Mouse (Mus musculus): ENCODE results near the gene Ankrd28. TPM values are rescaled to one million over a fixed set of nuclear protein-coding genes. Genes with fewer than 3 reads are reported as not detected.

Ankrd28 gene
- polyA plus RNA-seq, 1 experiment from 2014 or later: 12.1 TPM

DNA sequence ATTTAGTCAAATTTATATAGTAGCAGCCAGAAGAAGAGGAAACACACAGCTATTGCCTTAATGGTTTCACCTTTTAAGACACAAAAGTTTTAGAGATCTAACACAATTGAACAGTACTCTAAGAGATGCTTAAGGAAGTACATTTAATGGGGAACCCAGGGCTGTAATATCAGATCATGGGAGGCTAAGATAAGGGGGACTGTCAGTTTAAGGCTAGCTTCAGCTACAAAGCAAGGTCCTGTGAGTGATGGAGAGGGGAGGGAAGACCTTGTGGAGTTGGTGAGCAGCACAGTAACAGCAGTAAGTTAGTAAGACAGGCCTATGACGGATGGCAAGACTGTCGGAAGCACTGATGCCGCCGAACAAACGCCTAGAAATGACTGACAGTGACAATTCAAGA is 113.1 kb downstream of the Ankrd28 start:
- 83% methylated on average over 5 of the region's 5 CpGs for WGBS
- peaks cover 30% of the 10 kb centered on the region for H3K36me3 ChIP-seq (ENCODE audit: control insufficient read depth, insufficient read depth, low read length)

DNA sequence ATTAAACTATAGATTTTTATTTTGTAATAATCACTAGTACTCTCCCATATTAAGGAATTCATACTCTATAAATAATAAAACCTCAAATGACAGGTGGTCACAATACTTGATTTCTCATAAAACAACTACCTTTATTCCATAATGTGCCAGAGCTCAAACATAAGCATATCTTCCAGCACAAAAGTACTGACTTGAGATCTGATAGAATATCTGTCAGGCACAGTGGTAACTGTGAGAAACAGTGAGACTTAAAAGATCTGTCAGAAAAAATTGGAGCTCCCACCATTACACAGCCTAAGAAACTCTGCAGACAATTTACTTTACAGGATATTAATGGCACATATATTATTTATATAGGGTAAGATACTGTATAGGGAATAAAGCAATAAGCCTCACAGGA is 114.8 kb downstream of the Ankrd28 start:
- Histone ChIP-seq H3K36me3 (ENCODE audit: control insufficient read depth, insufficient read depth, low read length) (peaks cover 28% of the 10 kb centered on the region), H3K4me3 (ENCODE audit: low read depth, low read length) (no peak overlapping the region), H3K27ac (ENCODE audit: low read length) (no peak overlapping the region)

More for the DNA sequence above, 113.1 kb downstream of the Ankrd28 start:
- Histone ChIP-seq H3K27ac (ENCODE audit: low read length) (no peak overlapping the region), H3K9me3 (ENCODE audit: control insufficient read depth, low read depth, low read length) (no peaks in the 10 kb centered on the region), H3K9ac (replicated peaks; ENCODE audit: low read depth, low read length) (no peak overlapping the region), H3K4me2 (replicated peaks; ENCODE audit: low read depth, low read length) (no peak overlapping the region), H3K4me1 (ENCODE audit: control insufficient read depth, insufficient read depth, low read length) (no peaks in the 10 kb centered on the region), H3K4me3 (ENCODE audit: low read depth, low read length) (no peak overlapping the region), H3K27me3 (ENCODE audit: control insufficient read depth, insufficient read depth, low read length) (no peaks in the 10 kb centered on the region)
- ATAC-seq (ENCODE audit: insufficient number of reproducible peaks, insufficient read depth, low FRiP score, low read depth): no peak

DNA sequence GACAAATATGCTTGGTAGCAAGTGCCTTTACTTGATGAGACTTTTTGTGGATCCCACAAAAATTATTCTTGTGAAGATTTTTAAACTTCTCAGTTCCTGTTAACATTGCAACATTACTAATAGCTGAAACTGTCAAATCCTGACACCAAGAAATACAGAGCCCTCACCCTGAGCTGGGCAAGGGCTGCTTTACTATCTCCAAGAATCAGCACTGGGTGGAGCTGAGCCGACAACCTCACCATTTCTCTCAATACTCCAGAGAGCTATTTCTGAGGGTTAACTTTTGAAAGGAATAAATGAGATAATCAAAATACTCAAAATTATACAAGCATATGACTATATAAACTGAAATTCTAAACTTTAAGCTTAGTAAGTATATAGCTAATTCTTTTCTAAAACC is 121.1 kb downstream of the Ankrd28 start:
- Histone ChIP-seq H3K4me2 (replicated peaks; ENCODE audit: low read depth, low read length) (no peak overlapping the region), H3K27ac (ENCODE audit: low read length) (no peak overlapping the region), H3K9ac (replicated peaks; ENCODE audit: low read depth, low read length) (no peak overlapping the region), H3K4me1 (ENCODE audit: control insufficient read depth, insufficient read depth, low read length) (no peaks in the 10 kb centered on the region), H3K4me3 (ENCODE audit: low read depth, low read length) (no peak overlapping the region), H3K27me3 (ENCODE audit: control insufficient read depth, insufficient read depth, low read length) (no peaks in the 10 kb centered on the region), H3K9me3 (ENCODE audit: control insufficient read depth, low read depth, low read length) (no peaks in the 10 kb centered on the region), H3K36me3 (ENCODE audit: control insufficient read depth, insufficient read depth, low read length) (peaks cover 30% of the 10 kb centered on the region)
- ATAC-seq (ENCODE audit: insufficient number of reproducible peaks, insufficient read depth, low FRiP score, low read depth): no peak
- 66% methylated on average over 1 of the region's 1 CpGs for WGBS

More for the DNA sequence above, 114.8 kb downstream of the Ankrd28 start:
- no peak overlapping the region for H3K4me2 ChIP-seq (replicated peaks; ENCODE audit: low read depth, low read length)
- H3K9me3 ChIP-seq (ENCODE audit: control insufficient read depth, low read depth, low read length): no peaks in the 10 kb centered on the region
- H3K27me3 ChIP-seq (ENCODE audit: control insufficient read depth, insufficient read depth, low read length): no peaks in the 10 kb centered on the region
- H3K9ac ChIP-seq (replicated peaks; ENCODE audit: low read depth, low read length): no peak overlapping the region
- H3K4me1 ChIP-seq (ENCODE audit: control insufficient read depth, insufficient read depth, low read length): no peaks in the 10 kb centered on the region
- no peak for ATAC-seq (ENCODE audit: insufficient number of reproducible peaks, insufficient read depth, low FRiP score, low read depth)

GRCm38 (mm10) chr14:31700376-31700775 is 130.1 kb downstream of the Ankrd28 start:
- H3K4me2 ChIP-seq (replicated peaks; ENCODE audit: low read depth, low read length): no peak overlapping the region
- H3K27me3 ChIP-seq (ENCODE audit: control insufficient read depth, insufficient read depth, low read length): no peaks in the 10 kb centered on the region
- ATAC-seq (ENCODE audit: insufficient number of reproducible peaks, insufficient read depth, low FRiP score, low read depth): no peak
- no peaks in the 10 kb centered on the region for H3K4me1 ChIP-seq (ENCODE audit: control insufficient read depth, insufficient read depth, low read length)
- H3K4me3 ChIP-seq (ENCODE audit: low read depth, low read length): no peak overlapping the region
- H3K36me3 ChIP-seq (ENCODE audit: control insufficient read depth, insufficient read depth, low read length): peaks cover 36% of the 10 kb centered on the region
- WGBS: 86% methylated on average over 2 of the region's 2 CpGs
- no peak overlapping the region for H3K9ac ChIP-seq (replicated peaks; ENCODE audit: low read depth, low read length)
- no peaks in the 10 kb centered on the region for H3K9me3 ChIP-seq (ENCODE audit: control insufficient read depth, low read depth, low read length)
- H3K27ac ChIP-seq (ENCODE audit: low read length): no peak overlapping the region

DNA sequence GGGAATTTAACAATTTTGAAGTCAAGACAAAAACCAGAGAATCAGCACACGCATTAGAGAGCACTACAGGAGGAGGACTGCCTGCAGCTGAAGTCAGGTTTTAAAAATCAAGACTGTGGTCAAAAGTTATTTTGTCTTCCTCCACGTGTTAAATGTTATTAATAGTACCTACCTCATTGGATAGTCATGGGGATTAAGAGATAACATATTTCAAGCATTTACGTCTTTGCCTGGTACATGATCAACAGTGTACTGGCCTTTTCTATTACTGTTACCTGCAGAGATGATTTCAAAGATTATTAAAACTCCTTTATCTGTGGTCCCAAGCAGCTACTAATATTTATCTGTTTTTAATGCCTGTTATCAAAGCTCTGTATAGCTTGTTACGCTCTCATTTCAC is 132.7 kb downstream of the Ankrd28 start:
- 85% methylated on average over 4 of the region's 4 CpGs for WGBS

DNA sequence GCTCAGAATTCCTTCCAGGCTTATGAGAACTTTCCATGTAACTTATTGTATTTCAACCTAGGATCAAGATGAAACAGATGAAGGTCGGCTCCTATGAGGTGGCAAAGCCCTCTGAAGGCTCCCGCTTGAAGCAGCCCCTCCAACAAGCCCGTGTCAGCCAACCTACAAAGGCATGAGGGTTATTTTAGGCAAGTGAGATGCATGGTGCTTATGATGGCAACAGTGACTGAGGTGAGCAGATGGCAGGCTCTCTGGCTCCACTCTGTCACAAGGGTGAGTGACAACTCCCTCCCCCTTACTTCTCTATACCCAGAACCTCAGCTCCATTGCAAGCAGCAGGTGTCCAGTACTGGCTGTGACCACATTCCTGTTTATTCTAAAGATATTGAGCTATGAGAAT is 133.1 kb downstream of the Ankrd28 start:
- no peak overlapping the region for H3K9ac ChIP-seq (replicated peaks; ENCODE audit: low read depth, low read length)
- no peaks in the 10 kb centered on the region for H3K4me1 ChIP-seq (ENCODE audit: control insufficient read depth, insufficient read depth, low read length)
- no peaks in the 10 kb centered on the region for H3K27me3 ChIP-seq (ENCODE audit: control insufficient read depth, insufficient read depth, low read length)
- H3K4me2 ChIP-seq (replicated peaks; ENCODE audit: low read depth, low read length): no peak overlapping the region
- WGBS: 86% methylated on average over 3 of the region's 3 CpGs
- peaks cover 17% of the 10 kb centered on the region for H3K36me3 ChIP-seq (ENCODE audit: control insufficient read depth, insufficient read depth, low read length)
- no peaks in the 10 kb centered on the region for H3K9me3 ChIP-seq (ENCODE audit: control insufficient read depth, low read depth, low read length)
- no peak overlapping the region for H3K27ac ChIP-seq (ENCODE audit: low read length)
- no peak overlapping the region for H3K4me3 ChIP-seq (ENCODE audit: low read depth, low read length)
- no peak for ATAC-seq (ENCODE audit: insufficient number of reproducible peaks, insufficient read depth, low FRiP score, low read depth)

More for the DNA sequence above, 132.7 kb downstream of the Ankrd28 start:
- no peaks in the 10 kb centered on the region for H3K9me3 ChIP-seq (ENCODE audit: control insufficient read depth, low read depth, low read length)
- ATAC-seq (ENCODE audit: insufficient number of reproducible peaks, insufficient read depth, low FRiP score, low read depth): no peak
- no peaks in the 10 kb centered on the region for H3K27me3 ChIP-seq (ENCODE audit: control insufficient read depth, insufficient read depth, low read length)
- H3K9ac ChIP-seq (replicated peaks; ENCODE audit: low read depth, low read length): no peak overlapping the region
- no peak overlapping the region for H3K27ac ChIP-seq (ENCODE audit: low read length)
- H3K4me3 ChIP-seq (ENCODE audit: low read depth, low read length): no peak overlapping the region
- peaks cover 21% of the 10 kb centered on the region for H3K36me3 ChIP-seq (ENCODE audit: control insufficient read depth, insufficient read depth, low read length)
- no peak overlapping the region for H3K4me2 ChIP-seq (replicated peaks; ENCODE audit: low read depth, low read length)
- no peaks in the 10 kb centered on the region for H3K4me1 ChIP-seq (ENCODE audit: control insufficient read depth, insufficient read depth, low read length)

GRCm38 (mm10) chr14:31696985-31697303 is 133.5 kb downstream of the Ankrd28 start:
- ATAC-seq (ENCODE audit: insufficient number of reproducible peaks, insufficient read depth, low FRiP score, low read depth): no peak
- H3K4me3 ChIP-seq (ENCODE audit: low read depth, low read length): no peak overlapping the region
- no peaks in the 10 kb centered on the region for H3K9me3 ChIP-seq (ENCODE audit: control insufficient read depth, low read depth, low read length)
- H3K27ac ChIP-seq (ENCODE audit: low read length): no peak overlapping the region
- no peaks in the 10 kb centered on the region for H3K27me3 ChIP-seq (ENCODE audit: control insufficient read depth, insufficient read depth, low read length)
- no peak overlapping the region for H3K4me2 ChIP-seq (replicated peaks; ENCODE audit: low read depth, low read length)
- no peaks in the 10 kb centered on the region for H3K4me1 ChIP-seq (ENCODE audit: control insufficient read depth, insufficient read depth, low read length)
- no peak overlapping the region for H3K9ac ChIP-seq (replicated peaks; ENCODE audit: low read depth, low read length)
- H3K36me3 ChIP-seq (ENCODE audit: control insufficient read depth, insufficient read depth, low read length): peaks cover 15% of the 10 kb centered on the region
- 86% methylated on average over 3 of the region's 3 CpGs for WGBS

- no peak overlapping the region for H3K27ac ChIP-seq (ENCODE audit: low read length)
- peaks cover 11% of the 10 kb centered on the region for H3K36me3 ChIP-seq (ENCODE audit: control insufficient read depth, insufficient read depth, low read length)
- no peaks in the 10 kb centered on the region for H3K27me3 ChIP-seq (ENCODE audit: control insufficient read depth, insufficient read depth, low read length)
- no peak overlapping the region for H3K9ac ChIP-seq (replicated peaks; ENCODE audit: low read depth, low read length)
- WGBS: 82% methylated on average over 9 of the region's 9 CpGs
- H3K4me2 ChIP-seq (replicated peaks; ENCODE audit: low read depth, low read length): no peak overlapping the region
- ATAC-seq (ENCODE audit: insufficient number of reproducible peaks, insufficient read depth, low FRiP score, low read depth): no peak
- no peaks in the 10 kb centered on the region for H3K4me1 ChIP-seq (ENCODE audit: control insufficient read depth, insufficient read depth, low read length)
- H3K9me3 ChIP-seq (ENCODE audit: control insufficient read depth, low read depth, low read length): no peaks in the 10 kb centered on the region
- no peak overlapping the region for H3K4me3 ChIP-seq (ENCODE audit: low read depth, low read length)
Observed at GRCm38 (mm10) chr14:31696206-31696984, 134.1 kb downstream of the Ankrd28 start.

DNA sequence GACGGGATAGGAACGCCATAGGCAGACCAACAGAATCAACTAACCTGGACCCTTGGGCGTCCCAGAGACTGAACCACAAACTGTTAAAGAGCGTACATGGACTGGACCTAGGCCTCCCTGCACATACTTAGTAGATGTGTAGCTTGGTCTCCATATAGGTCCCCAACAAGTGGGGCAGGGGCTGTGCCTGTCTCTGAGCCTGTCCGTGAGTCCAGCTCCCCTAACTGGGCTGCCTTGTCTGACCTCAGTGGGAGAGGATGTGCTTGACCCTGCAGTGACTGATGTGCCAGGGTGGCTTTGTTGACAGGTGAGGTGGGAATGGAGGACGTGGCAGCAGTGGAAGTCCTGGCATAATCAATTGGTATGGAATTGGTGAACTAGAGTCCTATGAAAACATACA is 137.9 kb downstream of the Ankrd28 start:
- no peaks in the 10 kb centered on the region for H3K27me3 ChIP-seq (ENCODE audit: control insufficient read depth, insufficient read depth, low read length)
- WGBS: 85% methylated on average over 6 of the region's 6 CpGs
- no peaks in the 10 kb centered on the region for H3K4me1 ChIP-seq (ENCODE audit: control insufficient read depth, insufficient read depth, low read length)
- H3K9ac ChIP-seq (replicated peaks; ENCODE audit: low read depth, low read length): no peak overlapping the region
- ATAC-seq (ENCODE audit: insufficient number of reproducible peaks, insufficient read depth, low FRiP score, low read depth): no peak
- H3K4me2 ChIP-seq (replicated peaks; ENCODE audit: low read depth, low read length): no peak overlapping the region
- H3K27ac ChIP-seq (ENCODE audit: low read length): no peak overlapping the region
- H3K36me3 ChIP-seq (ENCODE audit: control insufficient read depth, insufficient read depth, low read length): peaks cover 5% of the 10 kb centered on the region
- no peak overlapping the region for H3K4me3 ChIP-seq (ENCODE audit: low read depth, low read length)
- H3K9me3 ChIP-seq (ENCODE audit: control insufficient read depth, low read depth, low read length): no peaks in the 10 kb centered on the region

Data from stomach, embryonic 14.5 days (tissue).